Mouse (Mus musculus) stomach, postnatal 0 days (tissue): Measurements from ENCODE around the gene Syn2.

Experiments used
- CTCF ChIP-seq: IDR thresholded peaks from 2 replicates; pipeline ENCODE4 v1.5.1; 2016; ENCODE audit warnings: antibody characterized with exemption, low read depth, mild to moderate bottlenecking, moderate library complexity
- EP300 ChIP-seq: optimal IDR thresholded peaks from 2 replicates; pipeline ENCODE3; 2016; ENCODE audit warnings: antibody characterized with exemption

DNA sequence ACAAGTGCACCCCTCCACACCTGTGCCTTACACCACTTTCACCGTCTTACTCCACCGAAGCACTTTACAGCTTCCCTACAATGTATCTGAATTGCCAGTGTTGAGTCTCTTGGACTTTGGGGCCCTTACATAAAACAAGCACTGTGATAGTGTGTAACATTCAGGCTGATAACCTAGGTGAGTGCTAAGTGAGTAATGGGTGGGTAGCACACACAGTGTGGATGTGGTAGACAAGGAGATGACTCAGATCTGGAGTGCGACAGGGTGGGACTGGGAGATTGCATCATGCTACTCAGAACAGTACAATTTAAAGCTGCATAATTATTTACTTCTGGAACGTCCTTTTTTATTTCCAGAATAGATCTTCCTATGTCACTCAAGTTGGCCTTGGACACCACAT, 181.1 kb downstream of the Syn2 start:
- TF ChIP-seq CTCF (no peak), EP300 (no peak)
